ENCODE assay signal across 7 mouse cellular contexts in genomic region chr10:80937646-80938045, GRCm38 (mm10). TPM values are rescaled to one million over a fixed set of nuclear protein-coding genes. Genes with fewer than 3 reads are reported as not detected.
DNase-seq lines count a peak whose midpoint lies in the region.

No protein-coding gene starts in this region.

- DNase-seq in retina, postnatal 1 day: peak; percentile 62
- DNase-seq in retina, embryonic 14.5 days (ENCODE audit: low spot score): no peak
- DNase-seq in gastrocnemius, adult 18-20 months (ENCODE audit: low spot score): peak; percentile 63
- peak; percentile 88 for DNase-seq in kidney, adult 11 months
- peak; percentile 93 for DNase-seq in lung, postnatal 25 days (ENCODE audit: low spot score)
- DNase-seq in frontal cortex, adult 2 months (ENCODE audit: extremely low spot score in 1 of 2, low spot score in 1 of 2): no peak
- no peak for DNase-seq in layer of hippocampus, postnatal 36 days

RNA-seq across cellular contexts. Expression of gene Gadd45b, which starts 7.8 kb away (rescaled TPM):
- 10 to 100 TPM; 17.3 to 25.0 TPM for total RNA-seq in gastrocnemius, adult 18-20 months (2021)
- polyA plus RNA-seq in frontal cortex, adult 2 months (2012; rRNA removed): 20.7 and 26.0 TPM in 2 replicates
- 10 to 100 TPM; 17.7 to 19.1 TPM for total RNA-seq in layer of hippocampus, postnatal 36 days (2021)

RNA-seq across cellular contexts. Expression of gene Lmnb2, which starts 19.6 kb away (rescaled TPM):
- 1 to 10 TPM; 2.7 to 3.2 TPM for total RNA-seq in gastrocnemius, adult 18-20 months (2021)
- polyA plus RNA-seq in frontal cortex, adult 2 months (2012; rRNA removed): 24.3 and 25.9 TPM in 2 replicates
- total RNA-seq in layer of hippocampus, postnatal 36 days (2021): 10 to 100 TPM; 19.6 to 19.7 TPM

RNA-seq across cellular contexts. Expression of gene Timm13, which starts 36.9 kb away (rescaled TPM):
- total RNA-seq in gastrocnemius, adult 18-20 months (2021): 100 to 1,000 TPM; 109 to 127 TPM
- polyA plus RNA-seq in frontal cortex, adult 2 months (2012; rRNA removed): 192 and 231 TPM in 2 replicates
- 100 to 1,000 TPM; 142 to 144 TPM for total RNA-seq in layer of hippocampus, postnatal 36 days (2021)

Comparison
In these comparisons a context has a peak if more than half of its experiments do, and no peak if none do; other contexts are left out.
1. DNase-seq: peak in retina, postnatal 1 day (single experiment), gastrocnemius, adult 18-20 months (single experiment), kidney, adult 11 months (single experiment) and lung, postnatal 25 days (single experiment); none in retina, embryonic 14.5 days (single experiment), frontal cortex, adult 2 months (0 of 2) and layer of hippocampus, postnatal 36 days (0 of 2).
2. RNA of gene Lmnb2, which starts 19.6 kb away (total RNA-seq): 19.6 to 19.7 TPM in layer of hippocampus, postnatal 36 days; 2.7 to 3.2 TPM in gastrocnemius, adult 18-20 months; every median in the first group is over 4 times any median in the second.